Mouse (Mus musculus) cerebellum, adult 11 months (tissue): ENCODE results near the gene Lrrc1.
"Not testable (repeated sequence)": the region's sequence is repeated elsewhere in the genome, so short reads cannot be mapped to it uniquely, and the experiment has no call there.

Experiments used
- DNase-seq: peaks from one replicate; pipeline ENCODE4 v3.0.0; 2022

The Lrrc1 gene

DNA sequence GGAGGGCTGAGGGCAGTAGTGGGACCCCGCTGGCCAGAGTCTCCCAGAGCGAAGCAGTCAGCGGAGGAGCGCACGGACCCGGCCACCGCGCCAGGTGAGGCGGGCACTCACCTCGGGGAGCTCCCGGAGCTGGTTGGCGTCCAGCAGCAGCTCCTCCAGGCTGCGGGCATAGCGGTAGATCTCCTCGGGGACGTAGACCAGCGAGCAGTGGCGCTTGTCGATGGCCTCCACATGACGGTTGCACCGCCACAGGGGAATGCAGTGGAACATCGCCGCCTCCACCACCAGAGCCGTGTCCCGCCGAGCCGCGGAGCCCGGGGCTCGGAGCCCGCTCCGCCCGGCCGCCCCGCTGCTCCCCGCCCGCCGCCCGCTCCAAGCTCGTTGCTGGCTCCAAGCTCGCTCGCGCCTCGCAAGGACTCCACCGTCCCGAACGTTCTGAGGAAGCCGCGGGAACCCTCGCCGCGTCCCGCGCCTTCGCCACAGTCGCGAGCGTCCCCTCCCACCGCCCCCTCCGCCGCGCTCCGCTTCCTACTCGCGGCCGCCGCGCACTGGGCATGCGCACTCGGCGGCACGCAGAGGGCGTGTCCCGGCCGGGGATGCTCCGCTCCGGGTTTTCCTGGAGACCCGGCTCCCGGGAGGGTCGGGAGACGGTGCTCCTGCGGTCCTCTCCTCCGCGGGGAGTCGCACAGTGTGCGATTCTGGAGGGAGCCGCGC is at the start of gene Lrrc1:
Gene Lrrc1 (minus strand): TSS at position 517 of the 714 bp plus-strand sequence.
- peak; percentile 79 for DNase-seq

DNA sequence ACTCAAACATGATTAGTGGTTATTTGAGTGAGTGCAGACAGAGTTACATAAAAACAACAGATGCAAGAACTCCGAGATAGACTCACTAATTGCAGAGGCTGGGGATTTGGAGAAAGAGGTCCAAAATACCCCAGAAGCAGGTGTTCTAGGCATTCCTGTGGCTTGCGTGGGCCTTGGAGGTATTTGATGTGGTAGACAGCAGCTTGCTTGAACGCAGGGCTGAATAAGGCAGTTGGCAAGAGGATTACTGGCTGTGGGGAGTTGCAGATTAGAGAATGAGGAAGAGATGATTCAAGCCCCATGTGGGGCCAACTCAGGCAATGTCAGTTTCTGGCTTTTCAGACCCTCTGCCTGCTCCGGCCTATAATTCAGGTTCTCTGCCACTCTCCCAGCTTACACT is 47.8 kb upstream of the Lrrc1 start:
- no peak for DNase-seq

DNA sequence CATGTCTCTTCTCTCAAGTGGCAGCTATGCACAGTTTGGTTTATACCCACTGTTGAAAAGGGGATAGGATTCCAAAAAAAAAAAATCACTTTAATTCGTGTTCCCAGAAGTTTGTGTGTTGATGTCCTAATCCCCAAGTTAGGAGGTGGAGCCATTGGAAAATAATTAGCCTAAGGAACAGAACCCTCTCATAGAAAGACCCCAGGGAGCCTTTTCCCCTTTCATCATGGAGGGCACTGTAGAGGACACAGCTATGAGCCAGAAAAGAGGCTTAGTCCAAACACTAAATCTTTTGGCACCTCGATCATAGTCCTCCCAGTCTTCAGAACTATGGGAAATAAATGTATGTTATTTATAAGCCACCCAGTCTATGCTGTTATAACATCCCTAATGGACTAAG is 44.8 kb upstream of the Lrrc1 start:
- DNase-seq, result no peak

DNA sequence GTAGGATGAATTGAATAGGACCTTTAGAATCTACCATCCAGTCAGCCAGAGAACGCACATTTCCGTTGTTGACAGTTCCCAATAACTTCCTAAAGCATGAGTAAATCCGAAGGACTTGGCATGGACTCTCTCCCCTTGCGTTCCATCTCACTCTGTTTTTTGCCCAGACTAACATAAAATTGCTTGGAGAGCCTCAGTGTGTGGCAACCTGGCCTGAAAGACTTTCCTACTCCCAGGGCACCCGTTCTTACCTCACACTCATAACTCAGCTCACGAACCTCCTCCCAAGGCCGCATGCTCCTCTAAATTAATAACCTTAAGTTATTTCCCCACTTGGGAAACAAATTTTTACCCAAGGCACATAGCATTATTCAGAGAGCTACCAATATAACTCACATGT is 42.9 kb upstream of the Lrrc1 start:
- DNase-seq, result no peak

DNA sequence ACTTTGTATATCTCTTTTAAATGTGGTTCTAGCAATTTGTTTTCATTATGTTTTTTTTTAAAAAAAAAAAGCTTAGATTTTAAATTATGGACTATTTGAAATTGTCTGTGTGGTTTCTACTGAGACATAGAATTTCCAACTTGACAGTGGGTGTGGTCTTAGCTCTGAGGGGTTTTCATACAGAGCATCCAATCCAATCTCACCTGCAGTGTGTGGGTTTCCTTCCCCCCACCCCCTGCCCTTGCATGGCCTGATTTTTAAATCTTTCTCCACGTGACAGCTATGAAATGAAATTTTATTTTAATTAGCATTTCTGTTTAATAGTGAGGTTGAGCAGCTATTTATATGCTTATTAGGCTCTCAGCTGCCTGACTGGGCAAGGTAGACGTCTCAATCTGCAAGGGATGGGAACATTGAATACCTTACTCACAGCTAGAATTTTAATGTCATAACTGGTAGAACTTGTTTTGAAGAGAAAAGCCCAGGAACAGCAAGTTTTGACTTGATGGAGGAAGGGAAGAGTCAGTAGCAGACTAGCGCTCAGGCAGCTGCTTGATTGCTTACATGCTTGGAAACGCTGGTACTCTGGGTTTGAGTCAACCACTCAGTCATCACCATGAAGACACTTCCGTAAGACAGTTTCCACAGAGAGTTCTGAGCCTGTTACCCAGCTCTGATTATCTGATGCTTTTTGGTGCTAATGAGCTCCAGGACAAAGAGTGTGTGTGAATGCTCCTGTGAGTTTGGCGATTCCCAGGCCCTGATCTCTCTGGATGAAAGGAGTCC is 42.3 kb upstream of the Lrrc1 start:
- DNase-seq, result no peak

DNA sequence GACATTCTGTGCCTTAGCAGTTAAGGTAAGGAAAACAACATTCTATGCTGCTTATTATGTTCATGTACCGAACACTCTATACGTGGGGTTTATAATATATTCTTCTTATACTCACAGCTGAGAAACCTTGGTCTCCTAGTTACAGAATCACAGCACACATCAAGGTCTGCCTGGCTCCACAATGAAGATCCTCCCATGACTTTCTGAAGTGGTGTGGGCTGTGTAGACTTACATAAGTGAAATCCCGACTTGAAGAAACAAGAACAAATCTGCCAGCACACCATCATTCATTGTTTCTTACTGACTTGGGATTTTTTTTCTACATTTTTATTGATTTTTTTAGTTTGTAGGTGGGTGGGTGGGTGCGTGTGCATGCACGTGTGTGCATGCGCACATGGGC is 40.1 kb upstream of the Lrrc1 start:
- DNase-seq, result no peak

DNA sequence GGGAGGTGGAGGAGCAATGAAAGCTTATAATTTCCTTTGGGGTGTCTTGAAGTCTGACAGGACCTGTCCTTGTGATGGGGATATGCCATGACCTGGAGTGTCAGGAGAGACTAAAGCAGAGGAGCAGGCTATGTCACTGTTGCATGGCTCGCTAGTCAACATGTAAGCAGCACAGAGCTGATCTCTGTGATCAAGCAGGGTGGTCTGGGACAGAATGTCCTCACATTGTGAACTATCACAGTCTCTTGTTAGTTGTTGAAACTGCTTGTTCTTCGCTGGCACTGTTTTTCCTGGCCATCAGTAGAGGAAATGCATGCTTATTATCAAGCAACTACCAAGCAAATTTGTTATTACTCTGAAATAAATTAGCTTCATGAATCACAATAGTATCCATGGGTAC is 38.6 kb upstream of the Lrrc1 start:
- no peak for DNase-seq

DNA sequence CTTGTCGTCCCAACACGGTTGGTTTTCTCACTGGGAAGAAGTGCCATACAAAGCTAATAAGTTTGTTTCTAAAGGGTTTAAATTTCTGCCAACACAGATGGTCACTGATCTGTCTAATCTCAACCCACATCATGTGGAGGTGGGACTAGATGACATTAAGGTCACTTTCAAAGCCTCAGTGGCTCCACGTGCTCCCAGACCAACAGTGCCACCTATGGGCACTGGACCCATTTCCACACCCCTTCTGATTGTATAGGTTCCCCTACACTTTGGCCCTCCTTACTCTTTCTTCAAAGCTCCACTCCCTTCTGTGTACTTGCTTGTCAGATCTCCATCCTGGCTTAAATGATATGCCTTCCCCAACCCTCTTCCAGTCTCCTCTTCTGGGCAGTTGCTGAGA is 35.2 kb upstream of the Lrrc1 start:
- no peak for DNase-seq

DNA sequence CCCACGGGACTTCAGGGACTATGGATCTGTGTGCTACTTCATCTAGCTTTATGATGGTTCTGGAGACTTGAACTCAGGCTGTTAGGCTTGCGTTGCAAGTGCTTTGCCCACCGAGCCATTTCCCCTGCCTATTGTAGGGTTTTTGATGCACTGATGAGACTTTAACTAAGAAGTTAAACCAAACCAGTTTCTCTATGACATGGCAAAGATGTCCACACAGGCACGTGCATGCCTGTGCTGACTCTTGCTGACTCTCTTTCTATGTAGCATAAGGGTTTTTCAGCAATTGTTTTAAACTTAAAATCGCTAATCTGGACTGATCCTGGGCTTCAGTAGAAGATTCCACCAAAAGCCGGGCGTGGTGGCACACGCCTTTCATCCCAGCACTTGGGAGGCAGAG is 33.3 kb upstream of the Lrrc1 start:
- DNase-seq, result no peak

DNA sequence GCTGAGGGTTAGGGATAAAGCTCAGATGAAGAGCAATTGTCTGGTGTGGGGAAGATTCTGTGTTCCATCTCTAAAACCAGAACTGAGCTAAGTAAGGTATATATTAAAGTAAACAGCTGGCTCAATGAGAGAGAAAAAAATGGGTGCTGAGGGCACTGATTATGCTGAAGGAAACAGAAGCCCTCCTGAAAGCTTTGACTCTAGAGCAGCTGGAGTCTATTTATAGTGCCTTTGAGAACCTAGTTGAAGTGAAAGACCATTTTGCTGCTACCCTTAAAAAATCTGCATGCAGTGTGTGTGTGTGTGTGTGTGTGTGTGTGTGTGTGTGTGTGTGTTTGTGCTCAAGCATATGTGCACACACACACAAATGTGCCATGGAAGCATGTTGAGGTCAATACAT is 32.7 kb upstream of the Lrrc1 start:
- no peak for DNase-seq

DNA sequence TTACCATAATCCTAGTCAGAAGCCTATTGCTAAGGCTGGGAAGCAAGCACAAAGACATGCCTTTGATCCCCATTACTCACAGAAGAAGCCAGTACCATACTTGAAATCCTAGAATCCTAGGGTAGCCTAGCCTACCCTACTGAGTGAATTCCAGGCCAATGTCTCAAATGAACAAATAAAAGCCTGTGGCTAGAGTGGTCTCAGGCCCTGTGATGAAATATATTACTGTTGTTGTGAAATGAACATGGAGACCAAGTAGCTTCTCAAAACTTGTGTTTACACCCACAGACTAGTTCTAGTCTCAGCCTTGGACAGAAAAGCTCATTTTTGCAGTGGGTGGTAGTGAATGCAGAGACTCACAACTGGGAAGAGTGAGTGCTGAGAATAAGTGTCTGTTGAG is 31.6 kb upstream of the Lrrc1 start:
- DNase-seq, result no peak

DNA sequence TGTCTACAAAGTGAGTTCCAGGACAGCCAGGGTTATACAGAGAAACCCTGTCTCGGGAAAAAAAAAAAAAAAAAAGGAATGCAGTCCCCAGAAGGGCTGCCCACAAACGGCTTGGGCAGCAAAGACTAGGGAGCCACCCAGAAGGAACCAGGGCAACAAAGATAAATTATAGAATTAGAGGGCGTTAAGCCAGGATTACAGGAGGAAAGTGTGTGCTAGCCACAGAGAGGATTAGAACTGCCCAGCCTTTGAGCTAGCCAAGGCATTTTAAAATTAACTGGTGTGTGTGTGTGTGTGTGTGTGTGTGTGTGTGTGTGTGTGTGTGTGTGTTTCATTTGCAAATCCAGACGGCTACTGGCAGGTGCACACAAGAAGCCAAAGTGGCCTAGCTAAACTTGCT is 30.3 kb upstream of the Lrrc1 start:
- DNase-seq, result not testable (repeated sequence)

DNA sequence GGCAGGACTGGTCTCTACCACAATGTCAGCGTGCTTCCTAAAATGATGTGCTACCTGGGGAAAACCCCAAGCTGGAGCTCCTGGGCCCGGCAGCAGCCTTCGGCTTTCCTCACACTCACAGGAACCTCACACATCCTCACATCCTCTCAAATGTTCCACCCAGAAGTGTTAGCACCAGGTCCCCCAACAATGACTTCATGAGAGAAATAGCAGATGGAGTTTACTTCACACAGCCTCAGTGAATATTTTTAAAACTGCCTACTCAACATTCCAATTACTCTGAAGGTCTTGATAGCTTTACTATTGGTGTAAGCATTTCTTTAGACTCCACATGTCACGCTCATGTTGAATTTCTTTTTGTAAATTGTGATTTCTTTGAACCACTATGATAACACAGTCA is 27.2 kb upstream of the Lrrc1 start:
- no peak for DNase-seq

DNA sequence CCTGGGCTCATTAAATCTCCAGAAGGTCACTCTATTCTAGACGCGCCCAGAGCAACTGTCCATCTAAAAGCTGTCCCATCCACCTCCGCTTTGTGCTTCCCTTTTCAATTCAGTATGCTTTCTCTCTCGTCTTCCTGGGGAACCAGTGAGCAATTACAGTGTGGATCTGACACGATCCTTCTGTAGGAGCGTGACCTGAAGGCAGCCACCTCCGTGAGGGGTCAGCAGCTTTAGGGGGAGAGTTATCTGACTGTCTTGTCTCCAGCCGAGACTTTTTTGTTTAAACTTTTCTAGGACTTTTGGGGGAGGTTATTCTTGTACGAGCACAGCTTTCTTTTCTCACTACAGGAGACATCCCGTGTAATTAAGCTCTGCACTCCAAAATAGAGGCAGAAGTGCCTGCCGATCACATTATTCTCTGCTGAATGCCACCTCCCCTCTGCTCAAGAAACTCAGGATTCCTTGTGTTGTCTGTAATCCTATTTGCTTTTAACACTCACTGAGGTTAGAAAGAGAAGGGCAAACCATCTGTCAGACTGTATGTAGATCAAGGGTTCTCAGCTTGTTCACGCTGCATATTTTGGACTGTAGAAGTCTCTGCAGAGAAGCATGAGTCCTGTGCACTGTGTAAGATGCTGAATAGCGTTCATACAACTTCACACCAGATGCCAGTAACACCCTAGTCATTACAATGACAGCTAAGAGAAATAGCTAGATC is 24.3 kb upstream of the Lrrc1 start:
- DNase-seq, result no peak

DNA sequence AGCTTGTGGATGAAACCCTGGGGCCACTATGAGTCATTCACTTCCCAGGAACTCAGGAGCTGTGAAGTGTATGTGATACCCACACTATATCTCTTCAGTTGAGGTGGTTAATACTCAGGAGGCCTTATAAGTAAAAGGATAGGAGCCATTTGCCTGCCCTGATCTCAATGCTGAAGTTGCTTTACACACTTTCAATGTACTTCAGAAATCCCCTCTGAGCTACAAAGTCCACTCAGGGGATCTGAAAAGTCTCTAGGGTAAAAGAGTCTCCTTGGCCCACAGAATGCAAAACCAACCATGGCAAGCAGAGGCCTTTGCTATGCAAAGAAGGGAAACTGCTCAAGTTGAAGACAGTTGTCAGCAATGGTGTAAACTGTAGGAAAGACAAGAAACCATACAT is 17.2 kb upstream of the Lrrc1 start:
- DNase-seq, result no peak

DNA sequence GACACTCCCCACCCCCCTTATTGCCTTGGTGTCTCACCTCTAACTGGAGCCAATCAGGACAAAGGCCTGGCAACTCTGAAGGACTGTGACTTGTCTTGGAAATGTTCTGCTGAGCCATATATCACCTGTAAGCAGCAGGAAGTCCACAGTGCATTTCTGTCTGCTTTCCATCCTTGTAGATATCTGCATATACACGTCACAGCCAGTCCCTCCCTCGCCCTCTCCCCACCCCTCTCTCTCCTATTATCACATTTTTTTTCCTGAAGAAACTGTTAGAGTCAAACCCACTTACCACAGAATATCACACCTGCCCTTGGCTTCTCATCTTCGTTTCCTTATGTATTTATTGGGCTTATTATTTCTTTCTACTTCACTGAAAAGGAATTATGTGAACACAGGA is 13.3 kb upstream of the Lrrc1 start:
- DNase-seq, result no peak

DNA sequence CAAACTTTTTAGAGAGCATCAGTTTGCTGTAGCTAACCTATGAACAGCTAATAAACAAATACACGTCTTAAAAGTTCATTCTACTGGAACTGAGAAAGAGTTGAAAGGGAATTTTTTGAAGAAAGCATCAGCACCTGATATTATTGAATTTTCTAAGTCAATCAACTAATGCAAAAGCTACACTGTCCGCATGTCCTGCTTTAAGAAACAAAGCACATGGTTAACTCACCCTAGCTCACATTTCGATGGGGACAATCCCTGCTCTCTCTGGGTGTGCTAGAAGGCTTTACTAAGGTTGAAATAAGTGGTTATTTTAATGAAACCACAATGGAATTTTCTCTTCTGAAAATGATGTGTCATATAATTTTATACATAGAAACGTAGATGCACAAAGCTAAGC is 12.5 kb upstream of the Lrrc1 start:
- DNase-seq, result no peak

DNA sequence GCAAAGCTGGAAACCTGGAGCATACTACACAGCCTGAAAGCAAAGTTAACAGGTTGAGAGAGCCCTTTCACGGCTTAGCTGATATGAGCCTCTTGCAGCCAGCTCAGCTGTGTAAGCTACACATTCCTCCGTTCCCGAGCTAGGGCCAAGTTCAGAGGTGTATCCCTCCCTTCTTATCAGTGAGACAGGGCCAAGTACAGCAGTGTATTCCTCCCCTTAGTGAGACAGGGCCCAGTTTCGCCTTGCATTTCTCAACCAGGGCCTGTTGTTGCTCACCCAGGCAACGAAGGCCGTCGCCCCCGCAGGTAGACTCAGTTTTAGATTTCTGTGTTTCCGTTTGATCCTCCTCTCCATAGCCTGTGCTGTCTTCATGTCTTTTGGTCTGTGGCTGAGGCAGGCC is 11.8 kb upstream of the Lrrc1 start:
- DNase-seq, result no peak

DNA sequence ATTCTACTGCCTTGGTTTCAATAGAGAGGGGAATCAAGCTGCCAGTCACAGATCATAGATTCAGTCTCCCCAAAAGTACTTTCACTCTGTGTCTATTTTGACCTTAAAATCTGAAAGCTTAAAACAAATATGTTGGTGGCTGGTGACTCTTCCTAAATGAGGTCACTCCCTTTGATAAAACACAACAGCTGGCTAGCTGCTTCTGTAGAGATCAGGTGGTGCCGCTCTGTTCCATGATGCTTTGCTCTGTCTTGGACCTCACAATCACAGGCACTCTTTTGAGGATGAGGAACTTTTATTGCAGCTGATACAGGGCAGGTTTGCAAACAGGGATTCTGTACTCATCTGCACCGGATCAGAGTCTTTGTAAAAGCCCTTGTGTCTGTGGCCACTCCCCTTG is 8.8 kb upstream of the Lrrc1 start:
- DNase-seq, result no peak

DNA sequence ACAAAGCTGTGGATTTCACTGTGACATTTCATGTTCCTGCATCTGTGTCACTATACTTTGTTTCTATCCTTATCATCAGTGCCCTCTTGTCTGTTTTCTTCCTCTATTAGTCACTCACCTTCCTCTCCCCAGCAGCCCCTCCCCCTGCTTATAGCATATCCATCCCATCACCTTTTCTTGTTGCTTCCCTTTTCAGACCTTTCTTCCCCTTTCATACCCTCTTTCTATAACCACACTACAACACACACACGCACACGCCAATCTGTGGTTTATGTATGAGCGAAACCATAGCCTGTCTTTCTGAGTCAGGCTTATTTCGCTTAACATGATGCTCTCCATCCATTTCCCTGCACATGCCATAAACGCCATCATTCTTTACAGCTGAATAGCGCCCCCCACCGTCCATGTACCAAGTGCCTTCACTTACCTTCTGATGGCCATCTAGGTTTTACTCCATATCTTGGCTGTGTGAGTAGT is 6.4 kb upstream of the Lrrc1 start:
- no peak for DNase-seq

DNA sequence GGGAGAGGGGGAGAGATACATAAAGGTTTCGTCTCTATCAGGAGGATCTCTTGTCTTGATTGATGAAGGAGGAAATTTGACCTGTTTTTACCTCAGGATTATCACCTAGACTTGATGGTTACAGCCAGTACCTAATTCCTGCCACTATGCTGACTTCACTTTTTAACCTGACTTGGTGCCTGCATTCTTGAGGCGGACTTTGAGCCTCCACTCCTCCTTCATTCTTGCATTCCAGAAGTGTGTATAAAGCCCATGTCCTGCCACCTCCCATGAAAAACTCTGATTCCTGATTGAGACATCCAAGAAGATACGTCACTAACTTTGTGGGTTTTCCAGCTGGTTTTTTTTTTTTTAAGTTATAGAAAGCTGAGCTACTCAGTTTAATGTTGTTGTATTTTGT is 1.3 kb upstream of the Lrrc1 start:
- DNase-seq, result no peak

DNA sequence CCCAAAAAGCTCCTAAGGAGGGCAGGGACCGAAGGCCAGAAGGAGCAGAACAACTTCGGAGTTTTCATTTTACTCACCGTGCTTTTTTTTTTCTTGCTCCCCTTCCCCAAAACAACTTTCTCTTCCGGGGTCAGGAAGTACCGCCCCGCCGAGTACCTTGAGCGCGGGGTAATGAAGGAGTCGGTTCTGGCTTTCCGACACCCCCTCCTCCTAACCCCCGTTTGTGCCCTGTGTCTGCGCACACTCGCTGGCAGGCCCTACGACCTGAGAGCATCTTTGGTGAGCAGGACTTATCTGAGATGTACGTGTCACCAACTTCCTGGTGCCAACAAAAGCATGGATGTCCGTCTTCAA is 375 bp upstream of the Lrrc1 start:
- DNase-seq, result no peak

DNA sequence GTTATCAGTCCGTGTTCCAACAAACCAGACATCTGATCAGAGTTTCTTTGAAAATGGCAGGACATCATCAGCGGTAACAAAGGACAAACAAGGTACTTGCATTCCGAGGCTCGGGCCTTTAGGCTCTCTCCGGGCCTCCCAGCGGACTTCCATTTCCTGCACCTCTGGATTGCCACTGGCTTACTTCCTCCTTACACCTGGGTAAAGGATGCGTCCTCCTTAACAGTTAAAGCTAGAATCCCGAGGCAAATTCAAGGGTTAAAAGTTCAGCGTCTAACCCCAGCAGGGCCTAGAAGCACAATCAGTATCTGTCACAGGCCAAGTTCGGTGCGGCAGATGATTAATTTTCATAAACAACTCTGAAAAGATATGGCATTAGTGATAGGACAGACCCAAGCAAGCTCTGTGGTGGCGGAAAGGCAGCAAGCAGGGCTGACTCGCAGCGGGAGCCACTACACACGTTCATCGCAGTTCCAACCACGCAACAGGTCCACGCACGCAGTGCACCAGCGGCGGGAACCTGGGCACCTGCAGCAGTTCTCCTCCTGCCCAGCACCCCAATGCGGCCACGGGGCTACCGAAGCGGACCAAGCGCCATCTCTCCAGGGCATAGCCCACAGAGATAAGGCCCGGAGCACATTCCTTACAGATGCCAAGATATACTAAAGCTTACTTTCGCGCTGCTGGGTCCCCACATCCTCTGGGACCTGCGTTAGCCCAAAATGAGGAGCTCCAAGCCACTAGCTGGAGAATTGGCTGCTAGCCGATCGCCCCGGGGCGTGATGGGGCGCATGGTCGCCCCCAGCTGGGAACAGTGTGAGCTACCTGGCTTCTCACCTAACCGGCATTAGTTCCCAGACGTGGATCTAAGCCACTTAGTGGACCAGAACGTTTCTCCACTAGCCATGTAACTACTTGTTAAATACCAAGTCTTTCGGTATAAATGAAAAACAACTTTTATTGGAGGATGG is 1.0 kb downstream of the Lrrc1 start:
- peak; percentile 27 for DNase-seq
